Mouse (Mus musculus) heart, postnatal 0 days (tissue): ENCODE measurements around the gene Gm20854. TPM values are rescaled to one million over a fixed set of nuclear protein-coding genes. Genes with fewer than 3 reads are reported as not detected.
"Not testable (repeated sequence)": the region's sequence is repeated elsewhere in the genome, so short reads cannot be mapped to it uniquely, and the experiment has no call there.

Experiments used
- ATAC-seq: fragments of 200-750 bp; cut with Nextera tagmentation; 2 replicates; pipeline ENCODE4 v1.8.0; 2017; ENCODE audit warnings: low read depth, moderate number of reproducible peaks, moderate library complexity; ENCODE audit not compliant: insufficient read depth
- DNase-seq: peaks from one replicate; pipeline ENCODE4 v3.0.0-alpha.2; 2016; ENCODE audit warnings: low spot score
- H3K27ac ChIP-seq: fragments of 300-500 bp; sonication (generic); 2 replicates; pipeline ENCODE4 v1.5.1; 2014; ENCODE audit warnings: low read depth, mild to moderate bottlenecking
- H3K27me3 ChIP-seq: fragments of 300-500 bp; sonication (generic); 2 replicates; pipeline ENCODE4 v1.6.1; 2014; ENCODE audit warnings: low read length, mixed read lengths; ENCODE audit not compliant: control insufficient read depth, insufficient read depth
- H3K36me3 ChIP-seq: fragments of 300-500 bp; sonication (generic); replicated peaks from 2 replicates; pipeline ENCODE4 v1.6.1; 2014; ENCODE audit warnings: low read length, mixed read lengths; ENCODE audit not compliant: control insufficient read depth, insufficient read depth
- H3K4me1 ChIP-seq: fragments of 300-500 bp; sonication (generic); 2 replicates; pipeline ENCODE4 v1.6.1; 2014; ENCODE audit warnings: antibody characterized with exemption; ENCODE audit not compliant: control insufficient read depth, insufficient read depth
- H3K4me2 ChIP-seq: fragments of 300-500 bp; sonication (generic); 2 replicates; pipeline ENCODE4 v1.6.1; 2014; ENCODE audit warnings: low read depth, mild to moderate bottlenecking, low read length, moderate library complexity
- H3K4me3 ChIP-seq: fragments of 300-500 bp; sonication (generic); 2 replicates; pipeline ENCODE4 v1.5.1; 2014; ENCODE audit warnings: low read depth, low read length
- H3K9ac ChIP-seq: fragments of 300-500 bp; sonication (generic); replicated peaks from 2 replicates; pipeline ENCODE4 v1.6.1; 2014; ENCODE audit warnings: low read depth, low read length, mixed read lengths
- H3K9me3 ChIP-seq: fragments of 300-500 bp; sonication (generic); replicated peaks from 2 replicates; pipeline ENCODE4 v1.6.1; 2016; ENCODE audit warnings: low read length; ENCODE audit not compliant: control insufficient read depth
- WGBS: fragments of 180-500 bp; shearing (Covaris S2); extraction: QIAGEN DNeasy Blood & Tissue Kit; methylation state at CpG from one replicate; pipeline ENCODE4 v1.1.7; 2014; 5-methylcytosine and 5-hydroxymethylcytosine counted together
- polyA plus RNA-seq: library from polyadenylated mRNA; unstranded; fragments of >200 nt; fragmentation: Nextera tagmentation; extraction: Ambion mirVana; gene quantifications from 2 replicates; pipeline ENCODE4 v1.2.1, GENCODE M21; 2015
- total RNA-seq: library from RNA; depleted of rRNA; stranded (reverse); fragments of >200 nt; gene quantifications from 2 replicates; pipeline ENCODE4 v1.2.3, GENCODE M21; 2014; ENCODE audit warnings: low replicate concordance; rRNA removed

Gene Gm20854
- total RNA-seq = not detected in 2 replicates
- not detected in 2 replicates for polyA plus RNA-seq

GRCm38 (mm10) chrY:85530808-85531207 is at the start of gene Gm20854:
Gene Gm20854, minus strand, starts transcription at chrY:85530908.
- H3K36me3 ChIP-seq, H3K27me3 ChIP-seq, H3K27ac ChIP-seq, ATAC-seq, H3K9ac ChIP-seq, H3K4me2 ChIP-seq, H3K4me1 ChIP-seq, H3K4me3 ChIP-seq, H3K9me3 ChIP-seq, DNase-seq: not testable (repeated sequence)
- WGBS = no CpG with 5 or more reads among the region's 6 CpGs
